ENCODE assay signal across 8 mouse cellular contexts in the genomic region with DNA sequence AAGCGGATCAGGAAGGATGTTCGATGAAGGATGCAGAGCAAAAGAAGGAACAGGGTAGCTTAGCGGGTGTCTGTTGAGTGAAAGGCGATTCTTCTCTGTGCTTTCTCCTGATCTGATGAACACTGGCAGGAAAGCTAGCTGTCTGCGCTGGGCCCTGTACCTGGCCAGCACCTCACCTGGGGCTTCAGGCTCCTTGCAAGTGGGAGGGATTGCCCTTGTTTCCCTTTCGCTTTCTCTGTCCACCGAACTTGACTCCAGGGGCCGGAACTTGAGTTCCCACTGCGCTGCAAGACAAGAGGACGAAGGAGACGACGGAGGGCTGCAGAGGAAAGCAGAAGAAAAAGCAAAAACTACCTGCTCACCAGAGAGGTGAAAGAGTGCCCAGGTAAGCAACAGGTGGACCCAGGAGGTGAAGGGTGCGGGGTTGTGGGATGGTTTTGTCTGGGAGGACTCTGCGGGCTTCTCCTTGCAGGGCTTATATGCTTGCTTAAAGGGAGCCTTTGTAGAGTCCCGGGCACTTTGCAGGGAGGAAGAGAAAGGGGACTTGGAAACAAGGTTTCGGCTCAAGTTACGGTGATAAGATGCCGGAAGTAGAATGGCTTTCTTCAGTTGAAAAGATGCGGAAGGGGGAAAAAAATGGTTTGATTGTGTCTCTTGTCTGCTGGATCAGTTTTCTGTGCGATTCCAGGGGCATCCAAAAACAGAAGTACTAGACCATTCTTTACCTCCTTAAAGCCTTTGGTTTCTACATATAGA. TPM values are rescaled to one million over a fixed set of nuclear protein-coding genes. Genes with fewer than 3 reads are reported as not detected.
DNase-seq lines count a peak whose midpoint lies in the region; ATAC-seq and TF ChIP-seq lines count a peak whose summit lies in the region.

A gene (plus strand): TSS at position 51 of the 756 bp plus-strand sequence.

- no peaks in the 10 kb centered on the region for H3K36me3 ChIP-seq in embryonic facial prominence, embryonic 13.5 days
- H3K36me3 ChIP-seq in hindbrain, embryonic 13.5 days = no peaks in the 10 kb centered on the region
- no peaks in the 10 kb centered on the region for H3K36me3 ChIP-seq in limb, embryonic 14.5 days (ENCODE audit: control insufficient read depth, insufficient read depth, low read length)

- H3K27ac ChIP-seq in gastrocnemius, adult 2 months = peak within 1 kb of the TSS; percentile 17
- no peak within 1 kb of the TSS for H3K27ac ChIP-seq in embryonic facial prominence, embryonic 13.5 days
- no peak within 1 kb of the TSS for H3K27ac ChIP-seq in hindbrain, embryonic 13.5 days
- H3K27ac ChIP-seq in limb, embryonic 14.5 days (replicated peaks; ENCODE audit: low read depth, low read length) = no peak within 1 kb of the TSS

- ATAC-seq in embryonic facial prominence, embryonic 13.5 days (ENCODE audit: insufficient number of reproducible peaks, insufficient read depth, low FRiP score, low TSS enrichment, low read depth) = no peak
- ATAC-seq in hindbrain, embryonic 13.5 days (ENCODE audit: low FRiP score) = no peak
- ATAC-seq in limb, embryonic 14.5 days (ENCODE audit: low FRiP score, low read depth) = no peak
- ATAC-seq in monocyte, adult 5-6 weeks (replicated peaks; ENCODE audit: insufficient number of reproducible peaks, low FRiP score, low TSS enrichment, poor library complexity, severe bottlenecking) = 0 out of 2 replicates have a peak, but pooled peaks have one; percentile 7

- no peaks in the 10 kb centered on the region for H3K9me3 ChIP-seq in embryonic facial prominence, embryonic 13.5 days
- no peaks in the 10 kb centered on the region for H3K9me3 ChIP-seq in hindbrain, embryonic 13.5 days
- H3K9me3 ChIP-seq in limb, embryonic 14.5 days (ENCODE audit: control insufficient read depth, low read length) = no peaks in the 10 kb centered on the region

- peaks cover 12% of the 10 kb centered on the region for H3K4me1 ChIP-seq in embryonic facial prominence, embryonic 13.5 days
- H3K4me1 ChIP-seq in hindbrain, embryonic 13.5 days (replicated peaks) = peaks cover 14% of the 10 kb centered on the region
- H3K4me1 ChIP-seq in limb, embryonic 14.5 days (ENCODE audit: control insufficient read depth, insufficient read depth, low read length) = peaks cover 8% of the 10 kb centered on the region; the same call in 1 of the 2 replicates

- H3K4me2 ChIP-seq in embryonic facial prominence, embryonic 13.5 days = peak within 1 kb of the TSS; percentile 60
- H3K4me2 ChIP-seq in hindbrain, embryonic 13.5 days = peak within 1 kb of the TSS; percentile 46
- peak within 1 kb of the TSS; percentile 38 for H3K4me2 ChIP-seq in limb, embryonic 14.5 days (replicated peaks; ENCODE audit: low read depth, low read length, severe bottlenecking)

- WGBS in embryonic facial prominence, embryonic 13.5 days = 4% methylated on average over 20 of the region's 20 CpGs
- WGBS in hindbrain, embryonic 13.5 days = 12% methylated on average over 20 of the region's 20 CpGs
- 9% methylated on average over 20 of the region's 20 CpGs for WGBS in limb, embryonic 14.5 days

- intact Hi-C loops in gastrocnemius, adult 2 months (cut with DNase I) = no loop called here

- peaks cover 21% of the 10 kb centered on the region for H3K27me3 ChIP-seq in embryonic facial prominence, embryonic 13.5 days
- H3K27me3 ChIP-seq in hindbrain, embryonic 13.5 days = peaks cover 24% of the 10 kb centered on the region
- H3K27me3 ChIP-seq in limb, embryonic 14.5 days (ENCODE audit: control insufficient read depth, insufficient read depth, low read length) = no peaks in the 10 kb centered on the region

- TF ChIP-seq POLR2A in limb, embryonic 14.5 days (IDR thresholded peaks at IDR 0.05; ENCODE audit: borderline replicate concordance, extremely low read depth, insufficient read depth, insufficient read length) = no peak

- H3K9ac ChIP-seq in embryonic facial prominence, embryonic 13.5 days = peak within 1 kb of the TSS; percentile 58; the same call in 1 of the 2 replicates
- H3K9ac ChIP-seq in hindbrain, embryonic 13.5 days = no peak within 1 kb of the TSS
- H3K9ac ChIP-seq in limb, embryonic 14.5 days (ENCODE audit: low read depth, low read length, severe bottlenecking) = peak within 1 kb of the TSS; percentile 29; the same call in 1 of the 2 replicates

- H3K4me3 ChIP-seq in gastrocnemius, adult 2 months = peak within 1 kb of the TSS; percentile 75
- H3K4me3 ChIP-seq in embryonic facial prominence, embryonic 13.5 days = peak within 1 kb of the TSS; percentile 39
- H3K4me3 ChIP-seq in hindbrain, embryonic 13.5 days = peak within 1 kb of the TSS; percentile 20
- peak within 1 kb of the TSS; percentile 22 for H3K4me3 ChIP-seq in limb, embryonic 14.5 days (replicated peaks; ENCODE audit: low read length)

- no peak for DNase-seq in gastrocnemius, adult 2 months
- no peak for DNase-seq in gastrocnemius, postnatal 10 days
- DNase-seq in limb, embryonic 14.5 days (ENCODE audit: low spot score) = no peak
- DNase-seq in thymus, postnatal 36 days = peak; percentile 48 to 49
- no peak for DNase-seq in right cerebral cortex, adult 18-20 months

- TF ChIP-seq CTCF in gastrocnemius, adult 2 months (IDR thresholded peaks at IDR 0.05) = no peak

RNA-seq across cellular contexts. Expression of the gene that starts here (rescaled TPM):
- under 1 TPM in 1 of 2 experiments, not detected in 1; 0.14 TPM for total RNA-seq in gastrocnemius, adult 2 months (2021)
- total RNA-seq in gastrocnemius, postnatal 10 days (2021) = under 1 TPM in 1 of 2 experiments, not detected in 1; 0.16 TPM
- 0.61 and 0.77 TPM in 2 replicates for polyA plus RNA-seq in embryonic facial prominence, embryonic 13.5 days (2015; fragmentation: Nextera tagmentation; extraction: Ambion mirVana)
- polyA plus RNA-seq in hindbrain, embryonic 13.5 days (2015; fragmentation: Nextera tagmentation; extraction: Ambion mirVana) = 0.25 and 0.34 TPM in 2 replicates
- polyA plus RNA-seq in limb, embryonic 14.5 days (2012; rRNA removed) = 0.33 and 0.52 TPM in 2 replicates
- polyA plus RNA-seq in limb, embryonic 14.5 days (2014; fragmentation: Nextera tagmentation; extraction: Ambion mirVana) = 0.75 and 1.3 TPM in 2 replicates
- 28.5 to 54.8 TPM (median 44.2 TPM) in 3 replicates for total RNA-seq in monocyte, adult 5-6 weeks (2017)

Comparison
In these comparisons a context has a peak if more than half of its experiments do, and no peak if none do; other contexts are left out.
1. RNA of the gene that starts here (total RNA-seq): 28.5 to 54.8 TPM in monocyte, adult 5-6 weeks; 0.16 TPM in gastrocnemius, postnatal 10 days and 0.14 TPM in gastrocnemius, adult 2 months; every median in the first group is over 10 times any median in the second.
2. DNase-seq: peak in thymus, postnatal 36 days (2 of 2); none in gastrocnemius, adult 2 months (single experiment), gastrocnemius, postnatal 10 days (single experiment), limb, embryonic 14.5 days (single experiment) and right cerebral cortex, adult 18-20 months (single experiment).
3. H3K4me3 ChIP-seq: peak in every context shown above with its lines; median percentile 75 in gastrocnemius, adult 2 months; 39 in embryonic facial prominence, embryonic 13.5 days; 22 in limb, embryonic 14.5 days; 20 in hindbrain, embryonic 13.5 days.
4. Peak in every context shown above with its lines, with median percentiles within 50 percentile points of each other: H3K4me2 ChIP-seq.